Mouse (Mus musculus) spleen, adult 12 weeks (tissue): Measurements from ENCODE around the gene Ina.

Experiments
- DNase-seq: peaks from one replicate; pipeline ENCODE4 v3.0.0; 2022; ENCODE audit warnings: low spot score

Ina gene

GRCm38 (mm10) chr19:47057684-47058083, 43.2 kb downstream of the Ina start:
- no peak for DNase-seq

DNA sequence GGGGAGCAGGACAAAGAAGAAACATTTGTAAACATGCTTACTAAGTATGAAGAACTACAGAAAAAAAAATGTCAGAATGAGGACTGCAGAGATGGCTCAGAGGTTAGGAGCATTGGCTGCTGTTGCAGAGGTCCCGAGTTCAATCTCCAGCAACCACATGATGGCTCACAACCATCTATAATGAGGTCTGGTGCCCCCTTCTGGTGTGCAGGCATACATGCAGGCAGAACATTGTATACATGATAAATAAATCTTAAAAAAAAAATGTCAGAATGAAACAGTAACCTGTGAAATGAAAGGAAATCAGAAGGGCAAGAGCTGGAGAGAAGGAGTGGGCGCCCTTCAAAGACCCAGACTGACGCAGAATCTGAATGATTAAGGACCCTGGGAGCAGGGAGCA, 51.4 kb downstream of the Ina start:
- DNase-seq = no peak

DNA sequence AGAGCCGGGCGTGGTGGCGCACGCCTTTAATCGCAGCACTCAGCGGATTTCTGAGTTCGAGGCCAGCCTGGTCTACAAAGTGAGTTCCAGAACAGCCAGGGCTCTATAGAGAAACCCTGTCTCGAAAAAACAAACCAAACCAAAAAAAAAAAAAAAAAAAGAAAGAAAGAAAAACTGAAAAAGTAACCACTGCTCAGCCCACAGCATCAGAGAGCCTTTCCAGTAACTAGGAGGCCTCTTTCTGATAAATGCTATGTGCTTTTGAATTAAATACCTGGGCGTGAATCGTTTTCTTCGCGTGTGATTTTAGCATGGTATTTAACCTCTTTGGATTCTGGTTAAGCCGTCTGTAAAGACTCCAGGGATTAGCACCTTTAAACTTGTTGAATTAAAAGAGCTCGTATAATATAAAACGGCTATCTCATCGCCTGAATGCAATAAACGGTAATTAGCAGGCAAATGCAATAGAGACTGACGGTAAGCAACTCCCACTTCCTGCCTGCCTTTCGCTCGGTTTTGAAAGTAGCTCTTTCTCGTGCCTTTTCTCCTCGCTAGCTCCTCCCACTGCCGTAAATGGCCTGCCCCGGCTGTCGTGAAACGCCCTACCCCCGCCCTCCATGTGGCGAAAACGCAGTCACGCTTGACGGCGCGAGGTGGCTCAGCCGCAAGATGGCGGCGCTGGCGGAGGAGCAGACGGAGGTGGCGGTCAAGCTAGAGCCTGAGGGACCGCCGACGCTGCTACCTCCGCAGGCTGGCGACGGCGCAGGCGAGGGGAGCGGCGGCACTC, 52.8 kb downstream of the Ina start, which contains the start of gene Taf5:
Taf5 (plus strand) TSS at position 651 of the 787 bp plus-strand sequence.
- DNase-seq = peak; percentile 97

GRCm38 (mm10) chr19:47067924-47068611, 53.6 kb downstream of the Ina start:
- DNase-seq = peak; percentile 82
